Mouse (Mus musculus): ENCODE measurements around the gene Atxn7. TPM values are rescaled to one million over a fixed set of nuclear protein-coding genes. Genes with fewer than 3 reads are reported as not detected.
"Not testable (repeated sequence)": the region's sequence is repeated elsewhere in the genome, so short reads cannot be mapped to it uniquely, and the experiment has no call there.

Atxn7 gene
- 10 to 100 TPM; 12.0 to 13.9 TPM for polyA plus RNA-seq (2017; shearing (Covaris generic))

DNA sequence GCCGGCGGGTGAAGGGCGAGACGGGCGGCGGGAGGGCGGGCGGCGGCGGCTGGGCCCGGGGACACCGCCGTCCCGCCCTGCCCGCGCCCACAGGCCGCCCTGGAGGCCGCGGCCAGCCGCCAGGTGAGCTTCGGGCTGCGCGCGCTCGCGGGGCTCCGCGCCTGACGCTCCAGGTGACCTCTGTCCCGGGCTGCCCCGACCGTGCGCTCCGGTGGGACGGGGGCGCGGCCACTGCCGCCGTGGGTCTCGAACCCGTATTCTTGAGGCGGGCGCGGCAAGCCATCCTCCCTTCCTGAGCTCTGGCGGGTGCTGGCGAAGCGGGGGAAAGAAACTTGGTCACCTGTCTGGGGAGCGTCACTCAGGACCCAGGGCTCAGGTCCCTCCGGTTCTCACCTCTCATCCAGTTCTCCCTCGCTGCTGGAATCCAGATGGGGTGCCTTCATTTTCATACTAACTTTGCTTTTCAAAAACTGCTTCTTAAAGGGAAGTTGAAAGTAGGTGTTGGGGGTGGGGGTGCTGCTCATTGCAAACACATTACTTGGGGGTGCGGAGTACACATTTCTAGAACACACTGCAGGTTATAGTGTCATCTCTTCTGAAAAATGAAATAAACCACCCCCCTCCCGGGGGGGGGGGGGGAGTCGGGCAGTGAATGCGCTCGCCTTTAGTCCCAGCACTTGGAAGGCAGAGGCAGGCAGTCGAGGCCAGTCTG is at the start of gene Atxn7, which contains the start of gene Thoc7:
Gene Atxn7, plus strand, starts transcription at position 40 of the 712 bp plus-strand sequence.
Gene Thoc7, minus strand, starts transcription at position 452 of the 712 bp plus-strand sequence.
- ATAC-seq, result peak; percentile 25

DNA sequence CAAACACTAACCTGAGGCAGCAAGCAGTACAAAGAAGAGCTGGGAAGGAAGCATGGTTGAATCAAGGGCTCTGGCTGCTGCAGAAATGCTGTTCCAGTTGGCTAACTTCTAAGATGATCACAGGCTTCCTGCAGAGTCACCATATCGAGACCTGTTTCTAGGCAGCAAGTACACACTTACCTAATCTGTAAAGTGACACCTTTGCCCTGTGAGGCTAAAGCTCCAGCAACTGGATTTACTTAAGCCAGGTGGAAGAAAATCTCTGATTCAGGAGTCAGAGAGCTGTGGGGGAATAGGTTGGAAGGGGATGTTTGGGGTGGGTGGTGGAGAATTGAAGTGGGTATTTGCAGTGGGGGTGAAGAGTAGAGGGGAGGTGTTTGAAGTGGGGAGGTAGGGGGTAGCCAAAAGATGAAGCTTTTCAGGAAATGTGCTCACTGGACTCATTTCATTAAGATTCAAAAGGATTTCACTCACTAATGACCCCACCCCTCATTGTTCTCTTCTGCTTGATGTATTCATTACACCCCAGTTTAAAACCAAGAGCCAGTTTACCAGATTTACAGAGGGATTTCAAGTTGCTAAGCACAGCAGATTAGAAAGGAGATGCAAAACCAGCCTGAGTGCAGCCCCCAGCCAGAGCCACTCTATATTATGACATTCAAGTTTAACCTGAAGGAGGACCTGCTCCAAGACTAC is 46.7 kb upstream of the Atxn7 start, which contains the start of gene Gm281:
Gene Gm281, minus strand, starts transcription at position 92 of the 696 bp plus-strand sequence.
- no peak for ATAC-seq

DNA sequence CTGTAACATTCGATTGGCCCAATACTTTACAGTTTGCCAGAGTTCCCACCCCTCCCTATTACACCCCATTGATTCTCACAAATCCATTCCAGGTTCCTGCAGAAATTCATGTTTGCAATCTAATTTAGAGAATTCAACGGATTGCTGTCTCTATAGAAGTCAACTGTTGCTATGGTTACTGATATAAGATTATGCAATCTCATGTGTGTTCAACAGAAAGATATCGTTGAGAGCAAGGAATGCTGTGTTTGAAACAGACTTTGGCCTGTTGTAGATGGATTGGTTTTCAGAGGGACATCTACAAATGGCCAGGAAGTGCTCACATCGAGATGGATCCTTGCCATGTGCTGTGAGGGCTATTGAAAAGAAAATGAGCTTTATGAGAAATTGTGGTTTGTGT is 46.0 kb upstream of the Atxn7 start:
- no peak for ATAC-seq

DNA sequence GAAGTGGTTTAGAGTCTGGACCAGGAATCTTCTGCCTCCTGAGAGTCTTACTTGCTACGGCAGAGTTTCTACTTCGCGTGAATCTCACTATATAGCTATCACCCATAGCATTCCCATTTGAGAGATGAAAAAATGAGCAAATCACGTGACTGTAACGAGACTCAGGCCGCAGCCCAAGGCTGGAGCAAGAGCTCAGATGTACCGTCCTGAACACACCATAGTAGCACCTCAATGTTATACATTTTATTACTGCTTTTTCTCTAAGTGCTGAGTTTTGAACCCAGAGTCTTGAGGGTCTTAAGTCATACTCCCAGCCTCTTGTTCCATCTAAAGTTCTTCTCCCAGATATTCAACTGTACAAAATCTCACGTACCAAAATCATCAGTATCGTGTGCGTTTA is 44.0 kb upstream of the Atxn7 start:
- ATAC-seq, result no peak

DNA sequence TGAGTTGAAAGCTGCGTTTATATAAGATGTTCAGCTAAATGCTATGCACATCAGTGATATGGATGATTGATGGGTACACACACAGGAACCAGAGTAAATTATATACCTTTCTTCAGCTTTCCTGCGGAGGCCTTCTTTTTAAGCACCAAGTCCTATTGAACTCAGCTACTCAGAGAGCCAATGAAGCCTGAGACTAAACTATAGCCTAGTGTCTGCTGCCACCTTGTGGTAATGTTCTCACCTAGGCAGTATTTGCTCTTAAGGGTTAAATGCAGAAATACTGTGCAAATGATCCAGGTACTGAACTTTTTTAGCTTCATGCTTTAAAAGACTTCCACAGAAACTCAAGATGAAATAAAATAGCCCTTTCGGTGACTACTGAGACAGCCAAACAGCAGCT is 43.6 kb upstream of the Atxn7 start:
- ATAC-seq, result peak; percentile 83

DNA sequence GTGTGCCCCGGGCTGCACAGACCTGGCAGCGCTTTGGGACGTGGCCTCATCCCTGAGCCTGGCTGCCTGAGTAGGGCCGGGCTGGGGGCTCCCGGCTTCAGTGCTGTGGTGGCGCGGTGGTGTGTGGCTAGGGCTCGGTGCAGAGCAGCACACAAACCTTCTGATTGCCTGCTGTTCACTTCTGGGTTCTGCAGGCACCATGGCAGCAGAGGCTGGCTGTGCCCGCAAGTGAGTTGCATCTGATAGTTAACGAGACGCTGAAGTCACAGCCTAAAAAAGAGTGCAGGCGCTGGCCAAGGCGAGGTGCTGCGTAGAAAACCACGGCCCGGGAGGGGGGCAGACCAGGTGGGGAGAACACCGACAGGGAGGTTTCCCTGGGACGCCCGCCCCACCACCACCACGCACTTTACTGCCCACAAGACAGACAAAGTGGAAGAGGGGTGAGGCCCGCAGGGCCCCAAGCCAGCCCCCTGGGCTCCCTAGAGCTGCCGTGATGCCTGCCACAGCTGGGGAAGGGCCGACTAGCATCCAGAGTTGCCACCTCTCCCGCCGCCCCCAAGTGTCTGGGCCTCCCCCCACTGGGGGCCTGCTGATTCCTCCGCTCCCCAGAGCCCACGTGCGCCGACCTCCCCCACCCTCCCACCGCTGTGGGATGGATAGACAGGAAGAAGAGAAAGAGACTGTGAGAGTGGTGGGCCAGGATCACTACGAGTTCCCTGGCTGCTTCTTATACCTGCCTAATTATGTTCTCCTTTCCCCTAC is 27.8 kb upstream of the Atxn7 start:
- ATAC-seq, result peak; percentile 71

DNA sequence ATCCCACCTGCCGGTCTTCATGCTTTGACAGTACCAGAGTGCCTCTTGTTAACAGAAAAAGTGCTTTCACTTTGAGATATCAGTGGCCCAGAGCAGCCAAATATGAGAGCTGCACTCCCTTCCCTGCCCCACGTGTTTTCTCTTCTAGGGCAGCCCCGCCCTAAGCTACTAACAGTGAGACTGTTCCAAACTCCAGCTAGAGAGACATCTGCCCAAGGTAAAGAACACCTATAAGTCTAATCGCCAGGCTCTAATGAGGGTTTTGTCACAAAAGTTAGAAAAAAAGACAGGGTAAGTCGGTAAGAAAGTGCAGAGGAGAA is 27.2 kb upstream of the Atxn7 start:
- peak; percentile 64 for ATAC-seq

DNA sequence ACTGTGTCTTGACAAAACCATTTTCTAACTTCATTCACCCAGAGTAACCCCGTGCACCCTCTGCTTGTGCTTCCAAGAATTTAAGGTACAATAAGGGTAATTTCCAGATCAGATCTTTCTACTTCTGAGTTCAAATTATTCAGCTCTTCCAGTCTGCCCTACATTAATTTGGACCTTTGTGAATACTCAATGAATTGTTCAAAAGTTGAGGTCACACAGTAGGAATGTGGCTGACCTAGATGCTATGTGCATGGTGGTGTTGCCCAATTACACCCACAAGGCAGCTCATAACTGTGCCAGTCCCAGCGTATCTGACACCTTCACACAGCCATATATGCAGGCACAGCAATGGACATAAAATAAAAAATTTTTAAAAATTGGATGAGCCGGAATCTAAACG is 16.6 kb upstream of the Atxn7 start:
- ATAC-seq, result no peak

DNA sequence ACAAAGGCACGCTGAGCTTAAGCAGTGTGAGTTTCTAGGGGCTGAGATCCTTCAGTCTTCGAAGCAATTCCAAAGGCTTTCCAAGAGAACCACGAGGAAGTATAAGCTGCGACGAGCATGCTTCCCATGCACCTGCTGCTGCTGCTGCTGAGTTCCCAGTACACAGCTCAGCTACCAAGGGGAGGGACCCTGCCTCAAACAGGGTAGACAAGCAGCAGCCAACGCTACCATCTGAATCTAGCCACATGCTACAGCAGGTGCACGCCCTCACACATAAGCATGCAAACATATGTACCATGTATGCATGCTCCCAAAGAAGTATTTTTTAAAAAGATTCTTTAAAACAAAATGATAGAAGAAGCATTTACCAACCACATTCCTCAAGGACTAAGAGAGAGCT is 12.9 kb upstream of the Atxn7 start:
- ATAC-seq, result no peak

DNA sequence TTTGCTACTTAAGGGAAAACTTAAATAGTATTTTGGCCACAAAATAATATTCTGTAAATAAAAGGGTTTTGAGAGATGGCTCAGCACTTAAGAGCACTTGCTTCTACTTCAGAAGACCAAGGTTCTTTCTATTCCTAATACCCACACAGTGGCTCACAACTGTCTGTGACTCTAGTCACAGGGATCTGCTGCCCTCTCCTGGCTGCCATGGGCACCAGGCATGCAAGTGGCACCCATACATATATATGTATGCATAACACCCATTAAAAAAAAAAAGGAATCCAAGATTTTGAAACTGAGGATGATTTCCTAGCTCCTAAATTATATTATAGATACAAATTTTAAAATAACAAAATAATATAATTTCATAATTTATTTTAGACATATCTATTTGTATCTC is 10.8 kb upstream of the Atxn7 start:
- peak; percentile 76 for ATAC-seq

DNA sequence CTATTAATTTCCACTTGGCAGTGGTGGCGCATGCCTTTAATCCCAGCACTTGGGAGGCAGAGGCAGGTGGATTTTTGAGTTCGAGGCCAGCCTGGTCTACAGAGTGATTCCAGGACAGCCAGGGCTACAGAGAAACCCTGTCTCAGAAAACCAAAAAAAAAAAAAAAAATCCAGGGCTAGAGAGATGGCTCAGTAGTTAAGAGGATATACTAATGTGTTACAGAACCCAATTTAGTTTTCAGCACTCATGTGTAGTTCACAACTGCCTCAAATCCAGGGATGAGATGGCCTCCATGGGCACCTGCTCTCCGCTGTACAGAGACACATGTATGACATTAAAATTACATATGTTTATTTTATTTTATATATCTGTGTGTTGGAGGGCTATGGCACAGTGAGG is 9.1 kb upstream of the Atxn7 start:
- ATAC-seq, result not testable (repeated sequence)

DNA sequence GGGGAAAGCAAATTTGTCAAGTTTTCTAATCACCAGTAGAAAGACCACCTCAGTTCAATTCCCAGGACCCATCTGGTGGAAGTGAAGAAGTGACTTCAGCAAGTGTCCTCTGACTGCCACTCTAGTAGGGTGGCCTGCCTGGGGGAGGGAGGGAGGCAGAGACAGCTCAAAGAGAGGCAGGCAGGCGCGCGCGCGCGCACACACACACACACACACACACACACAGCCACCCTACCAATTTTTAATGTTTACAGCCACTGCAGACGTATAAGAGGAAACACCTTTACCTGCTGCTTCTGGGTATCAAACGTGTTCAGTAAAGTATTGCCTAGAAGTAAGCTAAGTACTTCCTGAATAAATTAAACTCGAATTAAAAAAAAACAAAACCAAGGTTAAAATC is 1.2 kb upstream of the Atxn7 start:
- ATAC-seq, result peak; percentile 61

DNA sequence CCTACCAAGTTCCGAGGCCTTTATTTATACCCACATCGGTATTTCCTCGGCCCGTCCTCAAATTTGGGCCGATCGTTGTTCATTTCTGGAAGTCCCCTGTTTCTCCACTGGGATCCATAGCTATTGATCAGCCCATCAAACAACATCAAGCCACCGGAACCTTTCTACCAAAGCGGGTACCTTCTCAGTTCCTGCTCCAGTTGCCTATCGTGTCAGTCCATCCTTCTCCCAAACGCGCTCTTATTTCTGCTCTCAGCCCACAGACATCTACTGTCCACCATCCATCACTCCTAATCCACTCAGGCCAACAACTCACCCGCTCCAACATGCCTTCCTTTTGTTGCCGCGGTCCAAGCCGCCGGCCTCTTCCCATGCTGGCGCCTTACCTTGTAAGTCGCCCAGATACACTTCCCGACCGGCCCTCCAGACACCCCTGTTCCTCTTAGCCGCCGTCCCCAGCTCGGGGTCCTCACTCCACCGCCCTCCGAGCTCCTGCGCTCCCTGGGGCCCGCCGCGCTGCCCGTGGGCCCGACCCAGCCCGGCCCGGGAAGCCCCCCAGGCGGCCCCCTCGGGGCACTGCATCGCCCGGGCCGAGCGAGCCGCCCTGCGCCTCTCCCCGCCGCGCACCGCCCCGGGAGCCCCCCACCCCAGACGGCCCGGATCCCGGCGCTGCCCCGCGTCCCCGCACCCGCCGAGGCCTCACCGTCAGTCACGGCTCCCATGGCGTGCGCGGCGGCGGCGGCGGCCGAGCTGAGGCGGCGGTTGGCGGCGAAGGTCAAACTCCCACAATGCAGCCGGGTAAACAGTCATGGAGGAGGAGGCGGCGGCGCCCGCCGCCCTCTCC is 536 bp upstream of the Atxn7 start:
- ATAC-seq, result peak; percentile 67

DNA sequence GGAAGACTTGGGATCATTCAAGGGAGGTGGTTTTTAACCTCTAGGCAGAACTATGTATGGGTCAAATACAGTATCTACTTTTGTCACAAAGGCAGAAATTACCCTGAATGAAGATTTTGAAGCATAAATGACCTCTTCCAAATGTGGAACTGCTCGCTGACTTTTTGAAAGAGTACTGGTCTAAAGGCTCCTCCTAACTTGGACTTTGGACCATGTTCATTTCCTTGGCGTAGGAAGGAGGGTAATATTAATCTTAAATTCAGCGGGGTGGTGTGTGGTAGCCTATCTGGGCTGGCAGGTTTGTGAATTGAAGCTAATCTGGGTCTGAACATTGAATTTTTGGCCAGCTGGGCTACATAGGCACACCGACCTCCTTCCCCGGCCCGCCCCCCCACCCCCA is 1.2 kb downstream of the Atxn7 start:
- no peak for ATAC-seq

DNA sequence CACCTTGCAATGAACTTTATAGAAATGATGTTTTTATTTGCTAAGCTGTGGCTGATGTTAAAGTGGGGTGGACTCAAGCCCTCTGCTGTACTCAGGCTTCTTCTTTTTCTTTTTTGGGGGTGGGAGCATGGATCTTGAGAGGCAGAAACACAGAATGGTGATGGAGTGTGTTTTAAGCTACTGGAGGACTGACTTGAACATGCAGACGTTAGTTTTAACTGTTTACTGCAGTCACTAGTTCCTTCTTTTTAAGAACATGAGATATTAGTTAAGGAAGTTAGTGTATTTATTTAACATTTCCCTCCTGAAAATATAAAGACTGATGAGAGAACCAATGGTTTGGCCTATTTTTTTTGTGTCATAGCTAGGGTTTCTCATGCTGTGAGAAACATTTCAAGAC is 2.3 kb downstream of the Atxn7 start:
- ATAC-seq, result no peak

DNA sequence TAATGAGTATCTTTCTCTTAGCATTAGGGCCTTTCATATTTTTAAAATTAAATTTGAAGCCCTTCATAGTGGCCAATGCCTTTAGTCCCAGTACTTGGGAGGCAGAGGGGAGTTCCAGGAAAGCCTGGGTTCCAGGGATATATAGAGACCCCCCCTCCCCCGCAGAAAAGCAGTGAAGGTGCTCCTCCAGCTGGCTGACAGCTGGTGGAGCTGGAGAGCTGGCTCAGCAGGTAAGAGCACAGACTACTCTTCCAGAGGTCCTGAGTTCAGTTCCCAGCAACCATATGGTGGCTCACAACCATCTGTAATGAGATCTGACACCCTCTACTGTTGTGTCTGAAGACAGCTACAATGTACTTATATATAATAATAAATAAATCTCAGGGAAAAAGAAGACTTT is 6.4 kb downstream of the Atxn7 start:
- ATAC-seq, result no peak

DNA sequence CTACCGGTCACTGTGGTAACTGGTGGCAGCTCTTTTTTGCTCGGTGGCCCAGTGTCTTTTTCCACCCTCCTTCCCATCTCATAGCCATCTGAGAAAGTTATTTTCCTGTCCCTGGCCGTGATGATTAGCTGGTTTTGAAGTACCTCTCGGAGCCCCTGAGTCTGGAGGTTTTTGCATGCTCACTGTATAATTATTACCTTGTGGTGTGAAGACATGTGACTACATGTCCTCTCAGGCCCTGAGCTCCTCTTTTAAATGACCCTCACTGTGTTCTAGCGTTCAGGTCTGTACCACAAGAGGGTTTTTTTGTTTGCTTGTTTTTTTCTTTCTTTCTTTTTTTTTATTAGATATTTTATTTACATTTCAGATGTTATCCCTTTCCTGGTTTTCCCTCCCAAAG is 7.2 kb downstream of the Atxn7 start:
- ATAC-seq, result no peak

DNA sequence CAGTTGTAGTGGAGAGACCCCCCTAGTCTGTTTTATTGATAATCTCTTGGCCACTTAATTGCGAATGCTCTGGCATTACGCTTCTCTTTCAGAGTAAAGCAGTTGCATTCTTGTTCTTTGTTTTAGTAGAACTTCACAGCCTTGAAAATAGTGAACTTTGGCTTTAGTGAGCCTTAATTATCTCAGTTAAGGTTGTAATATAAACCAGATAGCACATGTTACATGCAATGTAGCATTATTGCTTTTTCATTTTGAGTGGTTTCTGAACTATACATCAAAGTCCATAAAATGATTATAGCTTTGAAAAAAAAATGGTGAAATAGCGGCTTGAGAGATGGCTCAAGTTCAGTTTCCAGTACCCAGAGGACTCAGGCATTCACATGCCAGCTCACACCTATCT is 9.3 kb downstream of the Atxn7 start:
- no peak for ATAC-seq

DNA sequence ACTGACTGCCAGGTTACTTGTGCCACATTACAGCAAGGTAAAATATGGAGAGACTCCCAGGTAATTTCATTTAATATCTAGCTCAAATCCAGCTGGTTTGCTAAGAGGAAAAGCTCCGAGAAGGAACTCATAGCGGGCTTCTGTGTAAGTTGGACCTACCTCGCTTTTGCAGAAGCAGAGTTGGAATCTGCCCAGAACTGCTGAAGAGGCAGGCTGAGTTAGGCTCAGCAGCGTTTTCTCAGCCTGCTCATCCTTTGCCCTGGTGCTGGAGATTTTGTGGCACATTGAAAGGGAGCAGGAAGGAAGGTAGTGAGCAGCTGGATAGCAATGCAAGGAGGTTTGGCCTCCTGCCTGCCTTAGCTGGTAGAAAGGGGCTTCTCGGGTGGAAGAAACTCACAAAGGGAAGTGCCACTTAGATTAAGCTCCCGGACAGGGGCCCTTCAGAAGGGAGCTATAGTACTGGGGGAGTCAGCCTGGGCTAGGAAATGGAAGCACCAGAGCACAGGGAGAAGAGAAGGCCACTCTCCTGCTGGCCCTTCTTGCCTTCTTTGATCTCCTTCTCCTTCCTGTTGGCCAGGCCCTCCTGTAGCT is 10.5 kb downstream of the Atxn7 start:
- no peak for ATAC-seq

DNA sequence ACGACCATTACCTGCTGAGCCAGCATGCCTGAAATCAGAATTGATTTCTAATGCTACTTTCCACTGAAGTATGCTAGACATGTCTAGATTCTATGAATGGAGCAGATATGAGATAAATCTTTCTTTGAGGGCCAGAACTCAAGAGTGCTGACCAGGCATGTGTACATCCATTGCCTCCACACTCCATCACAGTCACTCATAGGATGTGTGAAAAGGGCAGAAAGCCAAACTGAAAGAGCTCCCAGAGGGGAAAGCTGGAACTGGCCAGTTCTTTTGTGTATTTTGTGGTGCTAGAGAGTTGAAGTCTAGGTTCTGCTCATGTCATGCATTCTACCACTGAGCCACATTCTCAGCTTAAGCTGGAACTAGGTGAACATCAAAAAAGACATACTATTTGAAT is 16.3 kb downstream of the Atxn7 start:
- no peak for ATAC-seq

DNA sequence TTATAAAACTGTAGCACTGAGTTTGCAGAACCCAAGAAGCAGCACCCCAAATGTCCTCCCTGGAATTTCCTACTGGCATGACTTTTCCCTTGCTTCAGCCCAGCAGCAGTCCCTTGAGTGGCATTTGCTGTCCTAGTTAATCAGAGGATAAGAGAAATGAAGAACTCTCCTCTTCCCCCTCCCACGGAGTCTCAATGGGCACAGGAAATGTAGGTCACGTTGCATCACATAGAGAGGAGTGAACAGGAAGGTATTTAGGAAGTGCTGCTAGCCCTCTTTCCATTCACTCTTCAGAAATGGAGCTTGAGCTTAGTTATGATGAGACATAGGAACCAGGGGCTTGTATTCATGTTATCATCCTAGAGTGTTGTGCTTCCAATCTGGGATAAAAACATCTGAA is 20.0 kb downstream of the Atxn7 start:
- ATAC-seq, result peak; percentile 86

DNA sequence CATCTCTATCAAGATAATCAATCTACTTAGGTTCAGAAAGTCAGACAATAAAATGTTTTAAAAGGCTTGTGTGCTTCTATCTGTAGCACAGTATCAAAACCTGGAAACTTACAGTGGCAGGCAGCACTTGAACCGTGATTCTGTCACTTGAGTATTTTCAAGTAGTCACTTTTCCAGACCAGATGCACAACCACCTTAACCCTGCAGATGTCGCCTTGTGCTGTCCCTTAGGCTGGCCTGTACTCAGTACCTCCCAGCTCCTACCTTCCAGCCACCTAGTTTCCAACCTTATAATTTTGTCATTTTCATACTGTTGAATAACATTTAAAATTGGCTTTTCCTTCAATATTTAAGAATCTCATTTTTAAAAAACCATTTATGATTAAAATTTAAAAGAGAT is 20.9 kb downstream of the Atxn7 start:
- ATAC-seq, result peak; percentile 53
